Mouse (Mus musculus) hindbrain, embryonic 10.5 days (tissue): ENCODE measurements around the gene Cox15. TPM values are rescaled to one million over a fixed set of nuclear protein-coding genes. Genes with fewer than 3 reads are reported as not detected.

ENCODE experiments used
- DNase-seq: peaks from one replicate; pipeline ENCODE4 v3.0.0-alpha.2; 2017; ENCODE audit warnings: low spot score
- H3K27ac ChIP-seq: fragments of 300-500 bp; sonication (generic); 2 replicates; pipeline ENCODE4 v1.5.1; 2016; ENCODE audit warnings: mild to moderate bottlenecking, moderate library complexity
- H3K27me3 ChIP-seq: fragments of 300-500 bp; sonication (generic); 2 replicates; pipeline ENCODE4 v1.6.1; 2016; ENCODE audit warnings: mild to moderate bottlenecking; ENCODE audit not compliant: poor library complexity, insufficient read depth, severe bottlenecking
- H3K36me3 ChIP-seq: fragments of 300-500 bp; sonication (generic); 2 replicates; pipeline ENCODE4 v1.6.1; 2016; ENCODE audit warnings: mild to moderate bottlenecking, moderate library complexity
- H3K4me1 ChIP-seq: fragments of 300-500 bp; sonication (generic); replicated peaks from 2 replicates; pipeline ENCODE4 v1.6.1; 2016; ENCODE audit warnings: mild to moderate bottlenecking
- H3K4me3 ChIP-seq: fragments of 300-500 bp; sonication (generic); 2 replicates; pipeline ENCODE4 v1.5.1; 2016; ENCODE audit warnings: mild to moderate bottlenecking, moderate library complexity
- H3K9me3 ChIP-seq: fragments of 300-500 bp; sonication (generic); 2 replicates; pipeline ENCODE4 v1.6.1; 2016; ENCODE audit warnings: mild to moderate bottlenecking, moderate library complexity
- WGBS: fragments of 180-500 bp; shearing (Covaris S2); methylation state at CpG from one replicate; pipeline ENCODE4 v1.1.7; 2016; 5-methylcytosine and 5-hydroxymethylcytosine counted together
- polyA plus RNA-seq: library from polyadenylated mRNA; unstranded; fragments of >200 nt; fragmentation: Nextera tagmentation; extraction: Ambion mirVana; gene quantifications from 2 replicates; pipeline ENCODE4 v1.2.1, GENCODE M21; 2016

Gene Cox15
- polyA plus RNA-seq, 1 experiment from 2014 or later = 14.1 TPM

DNA sequence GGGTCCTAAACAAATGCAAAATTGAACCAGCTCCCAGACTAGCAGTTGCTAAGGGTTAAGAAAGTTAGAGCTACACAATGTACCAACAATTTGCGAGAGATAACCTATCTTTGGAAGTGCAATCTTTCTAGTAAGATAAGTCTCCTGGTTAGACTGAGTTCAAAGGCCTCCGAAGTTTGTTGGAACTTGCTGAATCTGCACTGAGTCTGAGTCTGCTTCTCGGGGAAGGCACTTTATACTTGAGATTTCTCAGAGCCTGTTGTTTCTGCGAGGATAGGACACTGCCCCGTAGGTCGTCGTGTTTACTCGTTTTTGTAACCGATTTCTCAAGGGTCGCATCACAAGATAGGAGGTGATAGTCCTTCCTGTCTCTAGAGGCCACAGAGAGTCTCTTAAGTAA, 22.6 kb upstream of the Cox15 start:
- 77% methylated on average over 10 of the region's 10 CpGs for WGBS
- Histone ChIP-seq H3K27me3 (no peaks in the 10 kb centered on the region), H3K27ac (no peak overlapping the region), H3K4me3 (no peak overlapping the region), H3K4me1 (peaks cover 3% of the 10 kb centered on the region; the same call in 1 of the 2 replicates), H3K9me3 (no peaks in the 10 kb centered on the region), H3K36me3 (no peaks in the 10 kb centered on the region)
- no peak for DNase-seq

DNA sequence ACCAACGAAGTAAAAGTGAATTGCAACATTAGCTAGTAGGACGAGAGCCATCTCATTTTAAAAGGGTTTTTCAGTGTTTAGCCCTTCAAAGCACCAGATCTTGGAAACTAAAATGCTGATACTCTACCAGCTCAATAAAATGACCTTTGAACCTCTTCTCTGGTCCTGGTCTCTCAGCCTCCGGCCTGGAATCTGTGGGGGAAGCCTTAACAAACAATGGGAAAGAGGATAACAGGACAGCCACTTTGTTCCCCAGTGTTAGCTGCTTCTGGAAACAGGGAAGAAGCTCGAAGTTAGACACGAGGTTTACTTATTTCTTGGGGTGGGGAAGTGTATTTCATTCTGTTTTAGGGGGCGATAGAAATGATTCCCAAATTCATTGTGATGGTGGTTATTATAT, 19.5 kb upstream of the Cox15 start:
- Histone ChIP-seq H3K27ac (no peak overlapping the region), H3K36me3 (no peaks in the 10 kb centered on the region), H3K4me3 (no peak overlapping the region), H3K27me3 (no peaks in the 10 kb centered on the region), H3K9me3 (no peaks in the 10 kb centered on the region), H3K4me1 (peaks cover 3% of the 10 kb centered on the region; the same call in 1 of the 2 replicates)
- DNase-seq = no peak
- WGBS = 54% methylated on average over 6 of the region's 6 CpGs

DNA sequence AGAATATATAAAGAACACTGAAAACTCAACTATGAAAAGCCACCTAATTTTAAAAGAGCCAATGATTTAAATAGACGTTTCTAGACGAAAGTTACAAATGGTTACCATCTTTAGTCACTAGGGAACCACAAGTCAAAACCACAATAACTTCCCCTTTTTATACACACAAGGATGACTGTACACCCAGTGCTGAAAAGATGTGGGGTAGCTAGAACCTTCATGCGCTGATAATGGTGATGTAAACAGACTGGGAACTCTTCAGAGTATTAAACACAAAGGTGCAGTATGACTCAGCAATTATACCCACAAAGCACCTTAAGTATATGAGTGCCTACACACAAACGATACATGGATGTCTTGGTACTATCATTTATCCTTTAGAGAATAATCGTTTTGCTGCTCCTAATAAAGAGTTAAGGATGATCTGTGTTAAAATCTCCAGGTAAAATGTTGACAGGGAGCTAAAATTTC, 18.7 kb upstream of the Cox15 start:
- DNase-seq = no peak
- Histone ChIP-seq H3K9me3 (no peaks in the 10 kb centered on the region), H3K27ac (no peak overlapping the region), H3K4me3 (no peak overlapping the region), H3K4me1 (peaks cover 3% of the 10 kb centered on the region; the same call in 1 of the 2 replicates), H3K27me3 (no peaks in the 10 kb centered on the region), H3K36me3 (no peaks in the 10 kb centered on the region)
- WGBS = 89% methylated on average over 5 of the region's 5 CpGs

DNA sequence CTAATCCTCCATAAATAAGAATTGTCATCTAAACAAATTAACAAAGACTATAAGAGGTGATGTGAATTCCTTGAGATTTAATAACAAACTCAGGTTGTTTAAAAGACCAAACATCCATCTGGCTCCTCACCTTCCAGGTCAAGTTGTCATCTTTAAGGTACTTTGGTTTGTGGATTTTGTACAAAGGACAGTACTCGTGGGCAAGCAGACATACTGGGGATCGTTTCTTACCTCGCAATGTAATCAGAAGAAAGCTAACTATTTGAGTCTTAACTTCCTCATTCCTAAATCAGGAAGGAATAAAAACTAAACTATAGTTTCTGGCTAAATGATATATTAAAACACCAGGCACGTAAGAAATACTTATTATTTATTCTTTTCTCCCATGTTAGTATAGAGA, 17.8 kb upstream of the Cox15 start:
- Histone ChIP-seq H3K27me3 (no peaks in the 10 kb centered on the region), H3K4me3 (no peak overlapping the region), H3K4me1 (peaks cover 3% of the 10 kb centered on the region; the same call in 1 of the 2 replicates), H3K36me3 (no peaks in the 10 kb centered on the region), H3K9me3 (no peaks in the 10 kb centered on the region), H3K27ac (no peak overlapping the region)
- 90% methylated on average over 4 of the region's 4 CpGs for WGBS
- DNase-seq = no peak

DNA sequence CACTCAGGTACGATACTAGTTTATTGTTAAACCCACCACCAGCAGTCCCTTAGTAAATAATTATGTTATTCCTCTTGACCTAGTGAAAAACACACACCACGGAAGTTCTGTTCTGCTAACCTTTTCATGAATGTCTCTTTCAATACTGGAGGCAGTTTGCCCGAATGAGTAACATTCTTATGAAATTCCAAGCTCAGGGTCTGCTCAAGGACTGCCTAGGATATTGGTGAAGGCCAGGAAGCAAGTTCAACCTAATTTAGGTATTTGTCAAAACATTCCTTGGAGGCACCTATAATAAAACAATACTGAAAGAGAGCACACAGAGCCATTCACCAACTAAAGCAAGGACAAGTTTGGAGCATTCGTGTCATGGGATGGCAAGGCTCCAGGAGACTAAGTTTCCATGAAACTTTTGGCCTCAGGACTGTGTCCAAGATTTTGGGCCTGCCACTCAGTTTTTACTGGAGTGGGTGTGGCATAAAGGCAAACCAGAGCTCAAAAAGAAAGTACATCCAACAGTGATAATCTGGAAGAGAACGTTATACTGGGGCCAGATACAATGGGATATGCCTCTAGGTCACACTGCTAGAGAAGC, 16.7 kb upstream of the Cox15 start:
- 88% methylated on average over 5 of the region's 5 CpGs for WGBS
- Histone ChIP-seq H3K27ac (no peak overlapping the region), H3K4me3 (no peak overlapping the region), H3K27me3 (no peaks in the 10 kb centered on the region), H3K4me1 (peaks cover 3% of the 10 kb centered on the region; the same call in 1 of the 2 replicates), H3K9me3 (no peaks in the 10 kb centered on the region), H3K36me3 (no peaks in the 10 kb centered on the region)
- DNase-seq = no peak

DNA sequence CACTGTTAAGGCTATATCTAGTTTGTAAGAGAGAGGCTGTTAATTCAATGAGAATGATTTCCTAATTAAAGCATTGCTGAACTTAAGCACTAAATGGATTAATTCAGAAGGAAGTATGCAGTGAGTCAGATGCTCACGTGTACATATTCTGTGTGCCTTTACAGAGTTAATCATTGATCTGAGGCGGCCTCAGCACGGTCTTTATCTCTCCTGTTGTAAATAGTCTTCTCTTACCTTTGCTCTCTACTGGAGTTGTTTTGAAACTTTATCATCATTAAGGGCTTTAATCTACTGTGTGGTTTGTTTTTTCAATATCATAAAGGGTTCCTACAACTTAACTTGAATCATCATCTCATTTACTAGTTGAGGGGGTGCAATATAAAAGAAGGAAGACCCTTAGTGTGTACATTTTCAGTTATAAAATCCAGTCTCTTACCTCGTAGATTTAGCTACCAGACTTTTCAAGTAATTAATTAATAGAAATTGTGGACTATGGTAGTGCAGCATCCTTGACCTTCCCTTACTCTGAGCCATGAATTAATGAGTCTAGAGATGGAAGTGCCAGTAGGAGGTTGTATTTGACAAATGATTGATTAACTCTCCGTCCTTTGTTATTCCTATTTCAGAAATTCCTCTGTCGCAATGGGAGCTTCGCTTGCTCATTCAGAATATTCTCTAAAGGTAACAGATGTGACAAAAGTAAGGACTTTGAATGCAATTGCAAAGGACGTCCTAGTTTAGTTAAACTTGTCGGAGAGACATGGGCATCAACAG, 14.9 kb upstream of the Cox15 start:
- Histone ChIP-seq H3K27ac (no peak overlapping the region), H3K36me3 (no peaks in the 10 kb centered on the region), H3K9me3 (no peaks in the 10 kb centered on the region), H3K4me3 (no peak overlapping the region), H3K27me3 (no peaks in the 10 kb centered on the region), H3K4me1 (peaks cover 3% of the 10 kb centered on the region; the same call in 1 of the 2 replicates)
- DNase-seq = no peak
- WGBS = 71% methylated on average over 9 of the region's 9 CpGs

DNA sequence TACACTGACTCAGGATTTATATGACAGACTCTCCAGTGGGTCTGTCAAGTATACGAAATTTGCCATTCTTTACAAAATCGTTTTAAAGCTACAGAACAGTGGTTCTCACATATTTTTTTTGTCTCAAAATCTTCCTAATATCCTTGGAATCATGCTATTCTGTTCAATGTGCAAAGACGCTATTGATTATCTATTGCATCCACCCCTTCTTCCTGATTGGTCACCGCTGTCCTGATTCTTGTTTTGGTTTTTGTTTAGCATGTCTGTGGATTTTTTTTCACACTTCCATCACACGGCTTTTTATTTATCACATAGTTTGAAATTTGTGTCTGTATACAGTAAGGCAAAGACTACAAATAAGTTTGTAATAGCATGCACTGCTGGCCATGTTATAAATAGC, 13.7 kb upstream of the Cox15 start:
- no peaks in the 10 kb centered on the region for H3K9me3 ChIP-seq
- DNase-seq = no peak
- 91% methylated on average over 5 of the region's 5 CpGs for WGBS
- no peaks in the 10 kb centered on the region for H3K27me3 ChIP-seq
- H3K4me3 ChIP-seq = no peak overlapping the region
- H3K27ac ChIP-seq = no peak overlapping the region
- H3K36me3 ChIP-seq = no peaks in the 10 kb centered on the region
- H3K4me1 ChIP-seq = no peaks in the 10 kb centered on the region; the same call in 1 of the 2 replicates

DNA sequence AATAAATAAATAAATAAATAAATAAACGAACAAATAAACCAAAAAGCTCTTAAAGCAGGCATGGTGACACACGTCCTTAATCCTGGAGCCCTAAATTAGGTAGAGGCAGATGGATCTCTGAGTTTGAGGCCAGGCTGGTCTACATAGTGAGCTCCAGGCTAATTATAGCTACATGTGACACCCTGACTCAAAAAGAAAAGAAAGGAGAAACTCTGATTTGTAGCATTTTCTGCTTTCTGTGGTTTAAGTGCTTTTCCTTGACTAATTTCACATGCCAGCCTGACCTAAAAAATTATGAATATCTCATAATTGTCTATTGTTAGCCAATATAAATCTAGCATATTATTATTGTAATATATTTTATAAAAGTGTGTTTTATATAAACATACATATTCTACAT, 9.6 kb upstream of the Cox15 start:
- WGBS = 79% methylated on average over 2 of the region's 2 CpGs
- Histone ChIP-seq H3K4me3 (no peak overlapping the region), H3K27ac (no peak overlapping the region), H3K4me1 (no peaks in the 10 kb centered on the region), H3K36me3 (no peaks in the 10 kb centered on the region), H3K27me3 (no peaks in the 10 kb centered on the region), H3K9me3 (no peaks in the 10 kb centered on the region)
- no peak for DNase-seq

DNA sequence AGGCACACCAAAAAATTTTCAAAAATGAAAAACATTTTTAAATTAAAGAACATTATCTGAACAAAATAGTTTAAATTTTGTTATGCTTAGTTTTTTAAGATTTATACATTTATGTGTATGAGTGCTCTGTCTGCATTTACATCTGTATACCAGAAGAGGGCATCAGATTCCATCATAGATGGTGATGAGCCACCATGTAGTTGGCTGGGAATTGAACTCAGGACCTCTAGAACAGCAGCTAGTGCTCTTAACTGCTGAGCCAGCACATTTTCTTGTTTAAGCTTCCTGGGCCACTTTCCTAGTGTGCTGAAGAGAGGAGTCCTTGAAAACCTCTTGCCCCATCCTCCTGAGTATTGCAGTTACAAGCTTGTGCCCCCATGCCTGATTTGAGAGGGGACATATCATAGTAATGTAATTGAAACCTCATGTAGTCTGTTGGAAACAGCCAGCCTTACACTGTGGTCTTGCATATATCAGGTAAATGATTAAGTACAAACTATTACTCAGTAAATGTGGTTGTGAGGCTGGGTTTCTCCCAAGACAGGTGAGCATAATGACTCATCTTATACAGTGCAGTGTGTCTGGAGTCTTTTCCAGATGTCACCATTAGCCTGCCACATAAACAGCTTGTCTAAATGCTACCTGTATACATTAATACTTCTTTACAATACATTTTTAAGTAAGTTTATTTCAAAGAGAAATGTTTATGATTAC, 8.9 kb upstream of the Cox15 start:
- H3K4me3 ChIP-seq = no peak overlapping the region
- no peak overlapping the region for H3K27ac ChIP-seq
- H3K4me1 ChIP-seq = no peaks in the 10 kb centered on the region
- no peaks in the 10 kb centered on the region for H3K9me3 ChIP-seq
- H3K27me3 ChIP-seq = no peaks in the 10 kb centered on the region
- H3K36me3 ChIP-seq = no peaks in the 10 kb centered on the region
- no peak for DNase-seq

DNA sequence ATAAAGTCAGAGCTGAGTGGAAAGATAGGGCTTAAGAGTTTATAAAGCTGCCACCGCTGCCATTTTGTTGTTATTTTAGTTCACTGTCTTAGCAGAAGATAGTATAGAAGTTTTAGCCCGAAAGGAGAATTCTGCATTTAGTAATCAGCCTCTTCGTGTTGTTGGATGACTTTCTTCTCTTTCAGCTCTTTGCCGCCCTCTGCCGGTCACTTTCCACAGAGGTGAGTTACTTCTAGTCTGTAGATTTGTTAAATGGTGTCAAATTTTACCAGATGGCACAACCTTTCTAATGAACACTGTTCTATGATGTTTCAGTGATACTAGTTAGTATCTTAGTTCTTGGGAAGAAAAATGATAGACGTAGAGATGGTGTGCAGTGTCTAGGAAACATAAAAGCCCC, 7.7 kb upstream of the Cox15 start:
- no peaks in the 10 kb centered on the region for H3K4me1 ChIP-seq
- peak; percentile 75 for DNase-seq
- WGBS = 26% methylated on average over 6 of the region's 6 CpGs
- no peaks in the 10 kb centered on the region for H3K27me3 ChIP-seq
- no peaks in the 10 kb centered on the region for H3K36me3 ChIP-seq
- no peak overlapping the region for H3K4me3 ChIP-seq
- no peak overlapping the region for H3K27ac ChIP-seq
- no peaks in the 10 kb centered on the region for H3K9me3 ChIP-seq

DNA sequence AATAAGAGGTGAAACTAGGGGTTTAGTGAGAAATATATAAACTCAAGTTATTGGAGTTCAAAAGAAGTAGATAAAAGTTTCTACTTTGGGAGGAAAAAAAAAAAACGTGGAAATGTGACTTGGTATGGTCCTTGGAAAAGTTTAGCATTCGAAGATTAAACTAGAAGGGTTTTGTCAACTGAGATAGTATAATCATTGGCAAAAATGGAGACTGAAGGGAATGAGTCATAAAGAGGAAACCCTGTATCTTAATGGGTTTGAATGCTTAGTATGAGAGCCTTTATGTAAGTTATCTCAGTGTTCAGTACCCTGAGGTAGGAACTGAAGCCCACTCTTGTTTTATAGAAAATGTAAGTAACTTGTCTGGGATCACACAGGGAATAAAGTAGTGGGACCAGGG, 2.1 kb upstream of the Cox15 start:
- no peaks in the 10 kb centered on the region for H3K9me3 ChIP-seq
- DNase-seq = no peak
- peaks cover 9% of the 10 kb centered on the region for H3K36me3 ChIP-seq
- no peak overlapping the region for H3K27ac ChIP-seq
- WGBS = 75% methylated on average over 2 of the region's 2 CpGs
- no peak overlapping the region for H3K4me3 ChIP-seq
- peaks cover 14% of the 10 kb centered on the region for H3K4me1 ChIP-seq
- no peaks in the 10 kb centered on the region for H3K27me3 ChIP-seq

DNA sequence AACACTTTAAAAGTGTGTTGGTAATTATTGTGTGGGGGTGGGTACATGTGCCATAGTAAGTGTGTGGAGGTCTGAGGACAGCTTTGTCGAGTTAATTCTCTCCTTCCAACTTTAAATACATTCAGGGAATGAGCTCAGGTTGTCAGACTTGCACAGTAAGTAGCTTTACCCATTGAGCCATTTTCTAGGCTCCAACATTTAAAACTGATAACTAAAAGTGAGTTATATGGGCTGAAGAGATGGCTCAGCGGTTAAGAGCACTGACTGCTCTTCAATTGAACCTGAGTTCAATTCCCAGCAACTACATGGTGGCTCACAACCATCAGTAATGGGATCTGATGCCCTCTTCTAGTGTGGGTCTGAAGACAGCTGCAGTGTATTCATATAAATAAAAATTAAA, 1.4 kb upstream of the Cox15 start:
- 73% methylated on average over 2 of the region's 2 CpGs for WGBS
- Histone ChIP-seq H3K27me3 (no peaks in the 10 kb centered on the region), H3K36me3 (peaks cover 14% of the 10 kb centered on the region), H3K4me3 (no peak overlapping the region), H3K4me1 (peaks cover 14% of the 10 kb centered on the region), H3K9me3 (no peaks in the 10 kb centered on the region), H3K27ac (no peak overlapping the region)
- DNase-seq = no peak

DNA sequence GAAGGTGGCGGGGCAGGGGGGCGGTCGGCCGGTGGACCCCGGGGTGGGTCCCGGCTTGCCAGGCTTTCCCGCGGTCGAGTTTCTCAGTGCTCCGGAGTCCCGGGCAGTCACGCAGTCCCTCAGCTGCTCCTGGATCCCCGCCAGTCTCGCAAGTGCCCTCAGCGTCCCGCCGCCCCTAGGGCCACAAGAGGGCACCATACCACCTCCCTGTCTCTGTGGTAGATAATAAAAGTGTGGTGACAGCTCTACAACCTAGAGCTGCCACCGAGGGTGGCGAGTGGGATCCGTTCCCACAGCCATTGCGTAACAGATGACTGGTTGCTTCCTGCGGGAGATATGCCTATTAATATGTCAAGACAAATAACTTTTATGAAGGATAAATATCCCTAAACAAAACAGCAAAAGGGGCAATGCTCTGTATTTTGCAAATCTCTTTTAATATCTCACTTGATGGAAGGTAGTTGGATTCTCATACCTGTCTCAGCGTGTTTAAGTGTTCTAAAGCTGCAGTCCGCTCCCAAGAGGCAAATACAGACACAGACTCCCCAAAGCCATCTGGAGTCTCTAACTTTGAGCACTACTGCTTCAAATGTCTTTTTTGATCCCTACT, 531 bp upstream of the Cox15 start:
- Histone ChIP-seq H3K9me3 (no peaks in the 10 kb centered on the region), H3K4me1 (peaks cover 14% of the 10 kb centered on the region), H3K36me3 (peaks cover 23% of the 10 kb centered on the region), H3K4me3 (peak overlapping the region; percentile 76), H3K27me3 (no peaks in the 10 kb centered on the region), H3K27ac (peak overlapping the region; percentile 97)
- under 1% methylated on average over 24 of the region's 24 CpGs for WGBS
- peak; percentile 85 for DNase-seq
